Mouse (Mus musculus): Measurements from ENCODE around the gene Lmna. TPM values are rescaled to one million over a fixed set of nuclear protein-coding genes. Genes with fewer than 3 reads are reported as not detected.

Gene Lmna
- 100 to 1,000 TPM; 109 to 113 TPM for total RNA-seq (2021)
- long read RNA-seq, experiment 1, transcript Lmna-203 (10 exons, 2,021 nt) = major isoform, 104 of 259 reads
- long read RNA-seq, experiment 1, transcript Lmna-207 (2 exons, 543 nt) = minor isoform, 5 of 259 reads
- long read RNA-seq, experiment 1, transcript Lmna-205 (3 exons, 3,948 nt) = minor isoform, 6 of 259 reads
- long read RNA-seq, experiment 1, transcript Lmna-201 (12 exons, 3,156 nt) = minor isoform, 79 of 259 reads
- long read RNA-seq, experiment 1, partial matches to known transcripts = 51 of 259 reads
- long read RNA-seq, experiment 1, other reads (novel, unspliced or antisense) = 14 of 259 reads
- long read RNA-seq, experiment 2, transcript Lmna-203 (10 exons, 2,021 nt) = major isoform, 207 of 451 reads
- long read RNA-seq, experiment 2, transcript Lmna-201 (12 exons, 3,156 nt) = minor isoform, 140 of 451 reads
- long read RNA-seq, experiment 2, partial matches to known transcripts = 65 of 451 reads
- long read RNA-seq, experiment 2, other reads (novel, unspliced or antisense) = 36 of 451 reads

GRCm38 (mm10) chr3:88509692-88510420, at the start of gene Lmna:
Lmna (minus strand) TSS chr3:88509956.
- peak; percentile 91 to 93 for DNase-seq (ENCODE audit: low spot score in 2 of 2)

GRCm38 (mm10) chr3:88556616-88557015, 46.9 kb upstream of the Lmna start:
- no peak for DNase-seq (ENCODE audit: low spot score in 2 of 2)

GRCm38 (mm10) chr3:88555731-88556130, 46.0 kb upstream of the Lmna start:
- no peak for DNase-seq (ENCODE audit: low spot score in 2 of 2)

- DNase-seq (ENCODE audit: low spot score in 2 of 2) = no peak
Measured at GRCm38 (mm10) chr3:88555069-88555605, 45.4 kb upstream of the Lmna start.

- DNase-seq (ENCODE audit: low spot score in 2 of 2) = no peak
Measured at GRCm38 (mm10) chr3:88553880-88554586, 44.3 kb upstream of the Lmna start.

- peak; percentile 85 to 95 for DNase-seq (ENCODE audit: low spot score in 2 of 2)
Measured at GRCm38 (mm10) chr3:88553525-88553879, 43.7 kb upstream of the Lmna start, which contains the start of gene Ubqln4. Ubqln4 (plus strand) TSS chr3:88553758.

- peak; percentile 76 to 93 for DNase-seq (ENCODE audit: low spot score in 2 of 2)
Measured at GRCm38 (mm10) chr3:88552676-88553524, 43.1 kb upstream of the Lmna start, which contains the start of gene Lamtor2. Lamtor2 (minus strand) TSS chr3:88553074.

GRCm38 (mm10) chr3:88552082-88552645, 42.4 kb upstream of the Lmna start:
- no peak for DNase-seq (ENCODE audit: low spot score in 2 of 2)

- no peak for DNase-seq (ENCODE audit: low spot score in 2 of 2)
Measured at GRCm38 (mm10) chr3:88551586-88551985, 41.8 kb upstream of the Lmna start.

- DNase-seq (ENCODE audit: low spot score in 2 of 2) = no peak
Measured at GRCm38 (mm10) chr3:88548180-88548917, 38.6 kb upstream of the Lmna start, which contains the start of gene Rab25. Rab25 (minus strand) TSS chr3:88548300.

- DNase-seq (ENCODE audit: low spot score in 2 of 2) = no peak
Measured at GRCm38 (mm10) chr3:88546674-88547418, 37.1 kb upstream of the Lmna start.

- DNase-seq (ENCODE audit: low spot score in 2 of 2) = no peak
Measured at GRCm38 (mm10) chr3:88544955-88545591, 35.3 kb upstream of the Lmna start.

GRCm38 (mm10) chr3:88544514-88544913, 34.8 kb upstream of the Lmna start:
- no peak for DNase-seq (ENCODE audit: low spot score in 2 of 2)

GRCm38 (mm10) chr3:88543651-88544410, 34.1 kb upstream of the Lmna start:
- no peak for DNase-seq (ENCODE audit: low spot score in 2 of 2)

- no peak for DNase-seq (ENCODE audit: low spot score in 2 of 2)
Measured at GRCm38 (mm10) chr3:88543174-88543573, 33.4 kb upstream of the Lmna start.

- DNase-seq (ENCODE audit: low spot score in 2 of 2) = no peak
Measured at GRCm38 (mm10) chr3:88542486-88542885, 32.7 kb upstream of the Lmna start.
